Mouse (Mus musculus) olfactory bulb, adult 2 months (tissue): Measurements from ENCODE around the gene Ficd.

Source experiments
- CTCF ChIP-seq: fragments of 200-500 bp; IDR thresholded peaks from 2 replicates; pipeline ENCODE4 v1.5.1; 2012; ENCODE audit warnings: low read depth, mild to moderate bottlenecking, low read length, moderate library complexity; ENCODE audit not compliant: insufficient read depth
- POLR2A ChIP-seq: fragments of 200-500 bp; IDR thresholded peaks from 2 replicates; pipeline ENCODE4 v1.6.1; 2012; ENCODE audit warnings: mild to moderate bottlenecking, low read depth, low read length, moderate library complexity; ENCODE audit not compliant: insufficient read depth

GRCm38 (mm10) chr5:113719221-113719661 is 16.4 kb upstream of the Ficd start:
- TF ChIP-seq CTCF (no peak), POLR2A (no peak)
